Mouse (Mus musculus): ENCODE measurements around the gene Dmpk.

GRCm38 (mm10) chr7:19109565-19109964 is 25.9 kb downstream of the Dmpk start:
- TF ChIP-seq CTCF (IDR thresholded peaks at IDR 0.05; ENCODE audit: low read depth) = no peak
- TF ChIP-seq EP300 (optimal IDR thresholded peaks at IDR 0.05) = no peak

All from stomach, postnatal 0 days (tissue).